Comparison of ENCODE assay signal across 19 mouse cellular contexts in genomic region chrX:53162589-53162988, GRCm38 (mm10).
DNase-seq lines count a peak whose midpoint lies in the region; ATAC-seq lines count a peak whose summit lies in the region.
"Had no signal": no experiment of that assay in that cellular context is flagged by ENCODE, and none has a peak within 500 bp of the region (broad histone marks: within the 10 kb centered on the region; RNA-seq: fewer than 3 reads in every experiment).

No protein-coding gene starts in this region.

- DNase-seq in lung, postnatal 10 days, result no peak
- no peak for DNase-seq in intestine, embryonic 14.5 days (ENCODE audit: low spot score)
- no peak for DNase-seq in spleen, postnatal 36 days (ENCODE audit: low spot score in 2 of 2)
- DNase-seq: adrenal gland, postnatal 14 days; cerebellum, adult 8-10 months; embryo, embryonic 11 days; gastrocnemius, adult 2 months; heart, adult 11 months; lung, adult 18-20 months; thymus, adult 18-20 months had no signal

- H3K36me3 ChIP-seq in heart, embryonic 15.5 days, result no peaks in the 10 kb centered on the region
- no peaks in the 10 kb centered on the region for H3K36me3 ChIP-seq in heart, embryonic 12.5 days
- H3K36me3 ChIP-seq in lung, embryonic 16.5 days (ENCODE audit: control insufficient read depth, insufficient read depth, low read length), result no peaks in the 10 kb centered on the region
- no peaks in the 10 kb centered on the region for H3K36me3 ChIP-seq in intestine, embryonic 14.5 days (ENCODE audit: control insufficient read depth, insufficient read depth, low read length)
- no peaks in the 10 kb centered on the region for H3K36me3 ChIP-seq in stomach, embryonic 16.5 days (ENCODE audit: control insufficient read depth, insufficient read depth, low read length)
- H3K36me3 ChIP-seq: G1E; hindbrain, embryonic 10.5 days had no signal

- H3K27me3 ChIP-seq in heart, embryonic 15.5 days, result no peaks in the 10 kb centered on the region
- H3K27me3 ChIP-seq in heart, embryonic 12.5 days (replicated peaks), result no peaks in the 10 kb centered on the region
- H3K27me3 ChIP-seq in lung, embryonic 16.5 days (ENCODE audit: control insufficient read depth, insufficient read depth, low read depth, low read length), result no peaks in the 10 kb centered on the region
- H3K27me3 ChIP-seq in intestine, embryonic 14.5 days (replicated peaks; ENCODE audit: control insufficient read depth, insufficient read depth, low read length), result no peaks in the 10 kb centered on the region
- no peaks in the 10 kb centered on the region for H3K27me3 ChIP-seq in stomach, embryonic 16.5 days (ENCODE audit: control insufficient read depth, insufficient read depth, low read length)

- 0 out of 2 replicates have a peak overlapping the region, but pooled peaks have one; percentile 68 for H3K27ac ChIP-seq in heart, embryonic 15.5 days
- H3K27ac ChIP-seq in heart, embryonic 12.5 days (ENCODE audit: poor library complexity, severe bottlenecking), result no peak overlapping the region
- H3K27ac ChIP-seq in lung, embryonic 16.5 days (ENCODE audit: low read length), result peak overlapping the region; percentile 89
- no peak overlapping the region for H3K27ac ChIP-seq in intestine, embryonic 14.5 days (ENCODE audit: low read depth)
- H3K27ac ChIP-seq in stomach, embryonic 16.5 days (ENCODE audit: low read length), result peak overlapping the region; percentile 78
- H3K27ac ChIP-seq: gastrocnemius, adult 2 months; hindbrain, embryonic 10.5 days; kidney, postnatal 0 days had no signal

- no peak overlapping the region for H3K9ac ChIP-seq in heart, embryonic 15.5 days
- no peak overlapping the region for H3K9ac ChIP-seq in heart, embryonic 12.5 days
- H3K9ac ChIP-seq in lung, embryonic 16.5 days (ENCODE audit: low read length), result no peak overlapping the region
- no peak overlapping the region for H3K9ac ChIP-seq in intestine, embryonic 14.5 days (ENCODE audit: low read length)
- no peak overlapping the region for H3K9ac ChIP-seq in stomach, embryonic 16.5 days (ENCODE audit: low read length)

- no peaks in the 10 kb centered on the region for H3K9me3 ChIP-seq in heart, embryonic 15.5 days (replicated peaks)
- no peaks in the 10 kb centered on the region for H3K9me3 ChIP-seq in heart, embryonic 12.5 days (replicated peaks)
- H3K9me3 ChIP-seq in lung, embryonic 16.5 days (ENCODE audit: control insufficient read depth, low read length), result no peaks in the 10 kb centered on the region
- H3K9me3 ChIP-seq in intestine, embryonic 14.5 days (ENCODE audit: control insufficient read depth, low read length), result no peaks in the 10 kb centered on the region
- no peaks in the 10 kb centered on the region for H3K9me3 ChIP-seq in stomach, embryonic 16.5 days (replicated peaks; ENCODE audit: control insufficient read depth, low read length)
- H3K9me3 ChIP-seq: G1E; hindbrain, embryonic 10.5 days had no signal

- WGBS in heart, embryonic 15.5 days, result 54% methylated on average over 4 of the region's 4 CpGs
- 55% methylated on average over 4 of the region's 4 CpGs for WGBS in heart, embryonic 12.5 days
- WGBS in lung, embryonic 16.5 days, result 47% methylated on average over 4 of the region's 4 CpGs
- WGBS in intestine, embryonic 14.5 days, result 29% methylated on average over 4 of the region's 4 CpGs
- 32% methylated on average over 4 of the region's 4 CpGs for WGBS in stomach, embryonic 16.5 days

- H3K4me3 ChIP-seq in heart, embryonic 15.5 days, result no peak overlapping the region
- no peak overlapping the region for H3K4me3 ChIP-seq in heart, embryonic 12.5 days
- no peak overlapping the region for H3K4me3 ChIP-seq in lung, embryonic 16.5 days (ENCODE audit: low read length)
- H3K4me3 ChIP-seq in intestine, embryonic 14.5 days (ENCODE audit: low read depth, low read length), result no peak overlapping the region
- no peak overlapping the region for H3K4me3 ChIP-seq in stomach, embryonic 16.5 days (replicated peaks; ENCODE audit: low read length)
- H3K4me3 ChIP-seq: gastrocnemius, adult 2 months; hindbrain, embryonic 10.5 days had no signal

- H3K4me1 ChIP-seq in heart, embryonic 15.5 days (replicated peaks), result peaks cover 32% of the 10 kb centered on the region
- peaks cover 38% of the 10 kb centered on the region for H3K4me1 ChIP-seq in heart, embryonic 12.5 days (replicated peaks)
- H3K4me1 ChIP-seq in lung, embryonic 16.5 days (replicated peaks; ENCODE audit: control insufficient read depth, insufficient read depth, low read length), result peaks cover 27% of the 10 kb centered on the region
- H3K4me1 ChIP-seq in intestine, embryonic 14.5 days (replicated peaks; ENCODE audit: control insufficient read depth, insufficient read depth, low read length), result peaks cover 6% of the 10 kb centered on the region; the same call in 1 of the 2 replicates
- 0 out of 2 replicates have a peak, but pooled peaks cover 7% of the 10 kb centered on the region for H3K4me1 ChIP-seq in stomach, embryonic 16.5 days (ENCODE audit: control insufficient read depth, insufficient read depth, low read length)

- no peak for ATAC-seq in heart, embryonic 15.5 days (replicated peaks; ENCODE audit: insufficient number of reproducible peaks, insufficient read depth, low FRiP score, low read depth)
- ATAC-seq in heart, embryonic 12.5 days (ENCODE audit: insufficient number of reproducible peaks, low FRiP score), result no peak
- no peak for ATAC-seq in lung, embryonic 16.5 days (ENCODE audit: low read depth)
- ATAC-seq in intestine, embryonic 14.5 days (replicated peaks; ENCODE audit: low FRiP score, low TSS enrichment, low read depth), result peak; percentile 36; the same call in 1 of the 2 replicates
- peak; percentile 75; the same call in 1 of the 2 replicates for ATAC-seq in stomach, embryonic 16.5 days (ENCODE audit: insufficient read depth, low FRiP score)
- ATAC-seq in monocyte, adult 5-6 weeks (replicated peaks; ENCODE audit: insufficient number of reproducible peaks, low FRiP score, low TSS enrichment, poor library complexity, severe bottlenecking), result no peak
- ATAC-seq: forebrain, embryonic 16.5 days had no signal

- no peak overlapping the region for H3K4me2 ChIP-seq in heart, embryonic 15.5 days
- no peak overlapping the region for H3K4me2 ChIP-seq in heart, embryonic 12.5 days
- H3K4me2 ChIP-seq in lung, embryonic 16.5 days (ENCODE audit: low read depth, low read length), result no peak overlapping the region
- H3K4me2 ChIP-seq in intestine, embryonic 14.5 days (ENCODE audit: low read length), result no peak overlapping the region
- no peak overlapping the region for H3K4me2 ChIP-seq in stomach, embryonic 16.5 days (ENCODE audit: low read depth, low read length)

Comparison
In these comparisons a context has a peak if more than half of its experiments do, and no peak if none do; other contexts are left out.
1. H3K27ac ChIP-seq: peak in heart, embryonic 15.5 days (single experiment), lung, embryonic 16.5 days (single experiment) and stomach, embryonic 16.5 days (single experiment); none in heart, embryonic 12.5 days (single experiment) and intestine, embryonic 14.5 days (single experiment).
2. ATAC-seq: peak in intestine, embryonic 14.5 days (single experiment) and stomach, embryonic 16.5 days (single experiment); none in heart, embryonic 15.5 days (single experiment), heart, embryonic 12.5 days (single experiment), lung, embryonic 16.5 days (single experiment) and monocyte, adult 5-6 weeks (single experiment).